Mouse (Mus musculus) CH12.LX (cell line): ENCODE measurements around the gene Sema4g. TPM values are rescaled to one million over a fixed set of nuclear protein-coding genes. Genes with fewer than 3 reads are reported as not detected.

Source experiments
- DNase-seq: peaks from one replicate; pipeline ENCODE4 v3.0.0-alpha.2; 2013; ENCODE audit errors: extremely low read depth
- H3K27ac ChIP-seq: 2 replicates; pipeline ENCODE4 v1.5.1; 2012; ENCODE audit warnings: low read depth, mild to moderate bottlenecking, control low read depth, moderate library complexity; ENCODE audit not compliant: insufficient read depth
- H3K27me3 ChIP-seq: replicated peaks from 2 replicates; pipeline ENCODE3; 2012; ENCODE audit warnings: inconsistent platforms
- H3K36me3 ChIP-seq, 2 experiments: replicated peaks in 1 of 2; 2 replicates each; pipeline versions ENCODE3 to v1.6.1; 2012; ENCODE audit warnings: inconsistent platforms in 1 of 2, low read length in 1 of 2, mild to moderate bottlenecking in 1 of 2, mixed read lengths in 1 of 2, moderate library complexity in 1 of 2; ENCODE audit not compliant: control insufficient read depth in 1 of 2, insufficient read depth in 1 of 2
- H3K4me1 ChIP-seq, 2 experiments: 2 replicates each; pipeline ENCODE4 v1.6.1; 2012; ENCODE audit warnings: inconsistent platforms in 1 of 2, moderate library complexity in 1 of 2; ENCODE audit not compliant: insufficient read depth in 2 of 2, control insufficient read depth in 1 of 2
- H3K4me2 ChIP-seq: 2 replicates; pipeline ENCODE4 v1.6.1; 2012; ENCODE audit warnings: low read depth, mild to moderate bottlenecking, control low read depth; ENCODE audit not compliant: poor library complexity, insufficient read depth, severe bottlenecking
- H3K4me3 ChIP-seq, 3 experiments: fragments of 150-350 bp in 1 of 3; sonication (generic) in 1 of 3; replicated peaks in 1 of 3; 2 replicates each; pipeline versions ENCODE3 to v1.5.1; 2011 to 2012; ENCODE audit warnings: low read depth in 2 of 3, low read length in 2 of 3, mild to moderate bottlenecking in 2 of 3, moderate library complexity in 2 of 3, control low read depth in 1 of 3, improper control_type of control experiment in 1 of 3, inconsistent platforms in 1 of 3, mixed read lengths in 1 of 3; ENCODE audit not compliant: poor library complexity in 1 of 3
- H3K79me2 ChIP-seq: replicated peaks from 2 replicates; pipeline ENCODE4 v1.6.1; 2012; ENCODE audit warnings: mild to moderate bottlenecking, moderate library complexity; ENCODE audit not compliant: control insufficient read depth, poor library complexity, insufficient read depth, severe bottlenecking; ENCODE audit errors: extremely low read depth
- H3K9ac ChIP-seq: 2 replicates; pipeline ENCODE4 v1.6.1; 2012; ENCODE audit warnings: low read depth, mild to moderate bottlenecking, control low read depth, moderate library complexity; ENCODE audit not compliant: insufficient read depth
- H3K9me3 ChIP-seq: replicated peaks from 2 replicates; pipeline ENCODE3; 2012; ENCODE audit warnings: low read length, inconsistent platforms, mixed read lengths
- BHLHE40 ChIP-seq: IDR thresholded peaks from 2 replicates; pipeline ENCODE4 v1.6.1; 2011; ENCODE audit warnings: mild to moderate bottlenecking, low read depth, low read length, improper control_type of control experiment
- CHD1 ChIP-seq: IDR thresholded peaks from 2 replicates; pipeline ENCODE4 v1.6.1; 2012; ENCODE audit warnings: low read depth, low read length, improper control_type of control experiment, inconsistent platforms
- CTCF ChIP-seq, 2 experiments: IDR thresholded peaks in 1 of 2; conservative IDR thresholded peaks in 1 of 2; 2 replicates each; pipeline ENCODE4 v1.5.1; 2011 to 2012; ENCODE audit warnings: low read depth in 2 of 2, low read length in 2 of 2, improper control_type of control experiment in 1 of 2, inconsistent platforms in 1 of 2, mild to moderate bottlenecking in 1 of 2, moderate library complexity in 1 of 2
- E2F4 ChIP-seq: IDR thresholded peaks from 2 replicates; pipeline ENCODE4 v1.6.1; 2011; ENCODE audit warnings: low read depth, low read length, improper control_type of control experiment; ENCODE audit not compliant: insufficient replicate concordance
- ELF1 ChIP-seq: IDR thresholded peaks from 2 replicates; pipeline ENCODE4 v1.6.1; 2014; ENCODE audit warnings: low read depth, mild to moderate bottlenecking, inconsistent platforms, low read length, improper control_type of control experiment
- EP300 ChIP-seq: IDR thresholded peaks from 2 replicates; pipeline ENCODE4 v1.6.1; 2011; ENCODE audit warnings: low read length, improper control_type of control experiment
- ETS1 ChIP-seq: conservative IDR thresholded peaks from 2 replicates; pipeline ENCODE4 v1.6.1; 2012; ENCODE audit warnings: low read depth, mild to moderate bottlenecking, inconsistent platforms, low read length, improper control_type of control experiment, moderate library complexity
- JUND ChIP-seq: conservative IDR thresholded peaks from 2 replicates; pipeline ENCODE4 v1.6.1; 2011; ENCODE audit warnings: low read depth, low read length, improper control_type of control experiment
- MAFK ChIP-seq: IDR thresholded peaks from 2 replicates; pipeline ENCODE4 v1.6.1; 2011; ENCODE audit warnings: low read length, improper control_type of control experiment; ENCODE audit not compliant: insufficient replicate concordance
- MAX ChIP-seq: IDR thresholded peaks from 2 replicates; pipeline ENCODE4 v1.6.1; 2011; ENCODE audit warnings: low read length, improper control_type of control experiment
- MAZ ChIP-seq: IDR thresholded peaks from 2 replicates; pipeline ENCODE4 v1.6.1; 2012; ENCODE audit warnings: low read depth, mild to moderate bottlenecking, inconsistent platforms, low read length, improper control_type of control experiment, moderate library complexity
- MEF2A ChIP-seq: IDR thresholded peaks from 2 replicates; pipeline ENCODE4 v1.6.1; 2014; ENCODE audit warnings: low read depth, mild to moderate bottlenecking, inconsistent platforms, low read length, improper control_type of control experiment, borderline replicate concordance
- MXI1 ChIP-seq: IDR thresholded peaks from 2 replicates; pipeline ENCODE4 v1.6.1; 2011; ENCODE audit warnings: mild to moderate bottlenecking, low read depth, low read length, improper control_type of control experiment
- MYC ChIP-seq: IDR thresholded peaks from 2 replicates; pipeline ENCODE4 v1.6.1; 2011; ENCODE audit warnings: low read depth, mild to moderate bottlenecking, improper control_type of control experiment, low read length
- NELFE ChIP-seq: IDR thresholded peaks from 2 replicates; pipeline ENCODE4 v1.6.1; 2011; ENCODE audit warnings: low read depth, low read length, improper control_type of control experiment
- RCOR1 ChIP-seq: conservative IDR thresholded peaks from 2 replicates; pipeline ENCODE4 v1.6.1; 2012; ENCODE audit warnings: low read depth, mild to moderate bottlenecking, inconsistent platforms, low read length, improper control_type of control experiment
- SMC3 ChIP-seq: IDR thresholded peaks from 2 replicates; pipeline ENCODE4 v1.6.1; 2011; ENCODE audit warnings: low read depth, low read length, improper control_type of control experiment
- UBTF ChIP-seq: IDR thresholded peaks from 2 replicates; pipeline ENCODE4 v1.6.1; 2012; ENCODE audit warnings: low read depth, mild to moderate bottlenecking, inconsistent platforms, low read length, improper control_type of control experiment, moderate library complexity
- USF2 ChIP-seq: conservative IDR thresholded peaks from 2 replicates; pipeline ENCODE4 v1.6.1; 2011; ENCODE audit warnings: low read depth, low read length, improper control_type of control experiment
- ZKSCAN1 ChIP-seq: IDR thresholded peaks from 2 replicates; pipeline ENCODE4 v1.6.1; 2012; ENCODE audit warnings: low read depth, inconsistent platforms, low read length, improper control_type of control experiment, borderline replicate concordance
- ZNF384 ChIP-seq: IDR thresholded peaks from 2 replicates; pipeline ENCODE4 v1.6.1; 2012; ENCODE audit warnings: low read depth, low read length, improper control_type of control experiment, inconsistent platforms
- dilution Hi-C: fragments of 300-500 bp; cut with MboI; formaldehyde crosslinking; loops from 2 replicates; pipeline ENCODE4 v1.14.3; 2020; ENCODE audit warnings: low sequenced_read_pairs; ENCODE audit not compliant: extremely low pct_unique_long_range_greater_than_20kb, extremely low pct_ligation_motif_present
- in situ Hi-C: fragments of 300-500 bp; cut with MboI; formaldehyde crosslinking; loops from 3 replicates; pipeline ENCODE4 v1.14.3; 2019; ENCODE audit warnings: low sequenced_read_pairs, low pct_ligation_motif_present, low pct_unique_long_range_greater_than_20kb, mixed read lengths
- polyA plus RNA-seq: library from polyadenylated mRNA; unstranded; fragments of >175 nt; gene quantifications from 2 replicates; pipeline ENCODE4 v1.2.1, GENCODE M21; 2012; ENCODE audit warnings: low read depth; ENCODE audit not compliant: insufficient read length
- total RNA-seq, 2 experiments: library from RNA; depleted of rRNA; stranded (reverse); fragments of 300-350 nt in 1 of 2; fragments of >200 nt in 1 of 2; gene quantifications; 2 replicates each; pipeline ENCODE4 v1.2.3; 2012 to 2014

Sema4g gene
- total and polyA plus RNA-seq, 3 experiments: 0.71 to 8.4 (median 1.1) TPM

GRCm38 (mm10) chr19:45020348-45020747 lies 31.4 kb downstream of the Sema4g start:
- Histone ChIP-seq H3K4me2 (peak overlapping the region; percentile 46), H3K27me3 (peaks cover 45% of the 10 kb centered on the region), H3K27ac (peak overlapping the region; percentile 29; the same call in 1 of the 2 replicates), H3K4me3 (peak overlapping the region in 2 of 3 experiments; percentile 30 to 34), H3K36me3 (peaks cover 0 to 13% of the 10 kb centered on the region in 2 experiments), H3K9ac (no peak overlapping the region), H3K79me2 (peaks cover 5% of the 10 kb centered on the region; the same call in 1 of the 2 replicates), H3K4me1 (peaks cover 12 to 19% of the 10 kb centered on the region in 2 experiments), H3K9me3 (no peaks in the 10 kb centered on the region)
- TF ChIP-seq MXI1: peak; percentile 39; the same call in 1 of the 2 replicates
- no peak for TF ChIP-seq USF2
- no peak for TF ChIP-seq NELFE
- DNase-seq: no peak
- in situ Hi-C loops: no loop called here
- dilution Hi-C loops: no loop called here

GRCm38 (mm10) chr19:45021362-45021761 lies 32.5 kb downstream of the Sema4g start:
- H3K79me2 ChIP-seq: peaks cover 5% of the 10 kb centered on the region; the same call in 1 of the 2 replicates
- H3K4me2 ChIP-seq: no peak overlapping the region
- H3K9me3 ChIP-seq: no peaks in the 10 kb centered on the region
- peaks cover 54% of the 10 kb centered on the region for H3K27me3 ChIP-seq
- in situ Hi-C loops: no loop called here
- dilution Hi-C loops: no loop called here
- H3K36me3 ChIP-seq: peaks cover 0 to 21% of the 10 kb centered on the region in 2 experiments
- H3K4me3 ChIP-seq: no peak overlapping the region
- H3K27ac ChIP-seq: no peak overlapping the region
- H3K4me1 ChIP-seq: peaks cover 8 to 9% of the 10 kb centered on the region in 2 experiments; a peak in 3 of 4 replicates
- no peak overlapping the region for H3K9ac ChIP-seq
- DNase-seq: no peak
- TF ChIP-seq MXI1 (no peak), MEF2A (no peak), ZNF384 (no peak), BHLHE40 (no peak), EP300 (no peak)

GRCm38 (mm10) chr19:45023993-45024392 lies 35.1 kb downstream of the Sema4g start:
- no peak for DNase-seq
- H3K4me3 ChIP-seq: no peak overlapping the region
- TF ChIP-seq MAX (no peak), MYC (no peak), SMC3 (no peak), ELF1 (no peak), MEF2A (no peak), MAZ (no peak), BHLHE40 (no peak), CHD1 (no peak), MAFK (no peak), JUND (no peak), MXI1 (no peak), ETS1 (no peak), UBTF (no peak), RCOR1 (no peak), ZKSCAN1 (no peak), CTCF (conservative IDR thresholded peaks at IDR 0.05 in 1 of 2, IDR thresholded peaks at IDR 0.05 in 1 of 2; ENCODE audit: low read depth in 2 of 2, low read length in 2 of 2) (no peak), E2F4 (no peak)
- H3K4me2 ChIP-seq: no peak overlapping the region
- H3K79me2 ChIP-seq: peaks cover 3% of the 10 kb centered on the region; the same call in 1 of the 2 replicates
- H3K9me3 ChIP-seq: no peaks in the 10 kb centered on the region
- H3K4me1 ChIP-seq: peaks cover under 1 to 10% of the 10 kb centered on the region in 2 experiments; a peak in 3 of 4 replicates
- peaks cover 58% of the 10 kb centered on the region for H3K27me3 ChIP-seq
- H3K36me3 ChIP-seq: peaks cover 0 to 28% of the 10 kb centered on the region in 2 experiments
- dilution Hi-C loops: no loop called here
- H3K9ac ChIP-seq: no peak overlapping the region
- no peak overlapping the region for H3K27ac ChIP-seq
- in situ Hi-C loops: no loop called here
